In the genomic region with DNA sequence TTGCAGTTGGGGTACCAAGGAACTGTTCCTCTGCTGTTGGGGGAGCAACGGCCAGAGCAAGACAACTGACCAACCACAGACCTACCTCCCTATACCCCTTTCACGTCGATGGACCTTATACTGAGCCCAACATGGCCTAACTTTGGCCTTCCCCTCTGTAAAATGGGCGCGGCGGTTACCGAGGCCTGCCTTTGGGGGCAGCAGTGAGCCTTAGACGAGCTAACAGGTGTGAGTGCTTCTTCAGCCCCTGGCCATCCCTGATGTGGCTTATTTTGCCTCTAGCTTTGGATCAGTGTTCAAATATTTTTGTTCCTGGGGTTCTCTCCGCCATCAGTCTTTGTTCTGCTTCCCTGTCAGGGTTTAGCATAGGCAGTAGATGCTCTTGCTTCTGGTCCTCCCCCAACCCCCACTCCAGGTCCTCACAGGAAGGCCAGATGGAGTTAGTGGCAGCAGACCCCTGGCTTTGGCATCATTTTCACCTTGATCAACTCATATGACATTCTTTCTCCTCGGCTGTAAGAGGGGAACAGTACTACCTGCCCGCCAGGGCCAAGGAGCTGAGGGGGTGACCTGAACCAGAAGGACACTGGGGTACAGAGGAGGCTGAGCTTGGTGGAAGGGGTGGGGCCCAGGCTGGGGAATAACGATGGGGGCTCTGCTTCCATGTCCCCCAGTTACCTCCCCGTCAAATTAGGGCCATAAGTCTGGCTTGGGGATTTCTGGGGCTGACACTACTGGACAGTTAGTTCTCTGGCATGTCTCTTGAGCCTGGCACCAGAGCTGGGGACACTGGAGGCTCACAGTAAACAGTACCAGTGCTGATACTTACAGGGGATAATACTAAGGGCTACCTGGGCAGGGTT, we compare ENCODE assay signal across 11 mouse cellular contexts. TPM values are rescaled to one million over a fixed set of nuclear protein-coding genes. Genes with fewer than 3 reads are reported as not detected.
A peak's percentile ranks its signal among the peaks of the same experiment; 100 is the strongest.
DNase-seq lines count a peak whose midpoint lies in the region; ATAC-seq and TF ChIP-seq lines count a peak whose summit lies in the region.
"Had no signal": no experiment of that assay in that cellular context is flagged by ENCODE, and none has a peak within 500 bp of the region (broad histone marks: within the 10 kb centered on the region; RNA-seq: fewer than 3 reads in every experiment).

No protein-coding gene starts in this region.

- H3K27me3 ChIP-seq in lung, postnatal 0 days (replicated peaks; ENCODE audit: insufficient read depth, low read length): peaks cover 74% of the 10 kb centered on the region
- peaks cover 97% of the 10 kb centered on the region for H3K27me3 ChIP-seq in heart, embryonic 11.5 days (ENCODE audit: control insufficient read depth, insufficient read depth, low read length)
- H3K27me3 ChIP-seq in hindbrain, embryonic 11.5 days (ENCODE audit: control insufficient read depth, insufficient read depth, low read length): peaks cover 98% of the 10 kb centered on the region

- no peak overlapping the region for H3K4me2 ChIP-seq in lung, postnatal 0 days (replicated peaks; ENCODE audit: low read depth, low read length)
- no peak overlapping the region for H3K4me2 ChIP-seq in heart, embryonic 11.5 days
- no peak overlapping the region for H3K4me2 ChIP-seq in hindbrain, embryonic 11.5 days (replicated peaks; ENCODE audit: low read depth, low read length)

- TF ChIP-seq EP300 in lung, postnatal 0 days (IDR thresholded peaks at IDR 0.05): no peak

- ATAC-seq in cerebellum, adult (ENCODE audit: insufficient number of reproducible peaks, low FRiP score, low TSS enrichment): no peak
- ATAC-seq in lung, postnatal 0 days: no peak
- no peak for ATAC-seq in heart, embryonic 11.5 days (replicated peaks; ENCODE audit: insufficient number of reproducible peaks, low FRiP score, low TSS enrichment)
- no peak for ATAC-seq in hindbrain, embryonic 11.5 days (ENCODE audit: low FRiP score)
- ATAC-seq: activated CD4-positive, CD25-positive, alpha-beta regulatory T cell, adult 4 months had no signal

- no peaks in the 10 kb centered on the region for H3K36me3 ChIP-seq in lung, postnatal 0 days (ENCODE audit: insufficient read depth, low read length)
- no peaks in the 10 kb centered on the region for H3K36me3 ChIP-seq in heart, embryonic 11.5 days (ENCODE audit: control insufficient read depth, insufficient read depth, low read length)
- no peaks in the 10 kb centered on the region for H3K36me3 ChIP-seq in hindbrain, embryonic 11.5 days (ENCODE audit: control insufficient read depth, insufficient read depth, low read length)
- H3K36me3 ChIP-seq: hindbrain, embryonic 10.5 days had no signal

- no peak overlapping the region for H3K9ac ChIP-seq in lung, postnatal 0 days (replicated peaks; ENCODE audit: low read depth)
- no peak overlapping the region for H3K9ac ChIP-seq in heart, embryonic 11.5 days (ENCODE audit: low read depth, low read length)
- no peak overlapping the region for H3K9ac ChIP-seq in hindbrain, embryonic 11.5 days (ENCODE audit: low read depth, low read length)

- H3K27ac ChIP-seq in lung, postnatal 0 days (ENCODE audit: low read length): no peak overlapping the region
- H3K27ac ChIP-seq in heart, embryonic 11.5 days (ENCODE audit: low read depth, low read length): no peak overlapping the region
- no peak overlapping the region for H3K27ac ChIP-seq in hindbrain, embryonic 11.5 days (ENCODE audit: low read depth, low read length)
- H3K27ac ChIP-seq: hindbrain, embryonic 10.5 days had no signal

- TF ChIP-seq CTCF in lung, postnatal 0 days (IDR thresholded peaks at IDR 0.05): peak; percentile 49

- no peaks in the 10 kb centered on the region for H3K9me3 ChIP-seq in lung, postnatal 0 days (ENCODE audit: low read length)
- no peaks in the 10 kb centered on the region for H3K9me3 ChIP-seq in heart, embryonic 11.5 days (replicated peaks; ENCODE audit: control insufficient read depth, low read length)
- H3K9me3 ChIP-seq in hindbrain, embryonic 11.5 days (ENCODE audit: control insufficient read depth, low read length): no peaks in the 10 kb centered on the region
- H3K9me3 ChIP-seq: hindbrain, embryonic 10.5 days had no signal

- 18% methylated on average over 13 of the region's 13 CpGs for WGBS in lung, postnatal 0 days
- WGBS in heart, embryonic 11.5 days (ENCODE audit: insufficient replicate concordance): 22% methylated on average over 13 of the region's 13 CpGs
- WGBS in hindbrain, embryonic 11.5 days: 15% methylated on average over 13 of the region's 13 CpGs

- peak; percentile 70 for DNase-seq in cerebellum, adult 11-12 months
- DNase-seq in lung, postnatal 0 days (ENCODE audit: low spot score): no peak
- DNase-seq in lung, adult 18-20 months: no peak
- peak; percentile 62 for DNase-seq in cerebellum, adult 8-10 months
- DNase-seq in naive thymus-derived CD4-positive, alpha-beta T cell, adult 2 months (ENCODE audit: low read depth): peak; percentile 52
- DNase-seq in hindbrain, embryonic 11.5 days (ENCODE audit: low spot score): no peak

- H3K4me3 ChIP-seq in lung, postnatal 0 days (ENCODE audit: low read depth, low read length): no peak overlapping the region
- no peak overlapping the region for H3K4me3 ChIP-seq in heart, embryonic 11.5 days (ENCODE audit: low read depth, low read length)
- H3K4me3 ChIP-seq in hindbrain, embryonic 11.5 days (ENCODE audit: low read depth, low read length): no peak overlapping the region
- H3K4me3 ChIP-seq: hindbrain, embryonic 10.5 days had no signal

- H3K4me1 ChIP-seq in lung, postnatal 0 days (ENCODE audit: insufficient read depth, low read depth, low read length): peaks cover 6% of the 10 kb centered on the region; the same call in 1 of the 2 replicates
- H3K4me1 ChIP-seq in heart, embryonic 11.5 days (ENCODE audit: control insufficient read depth, insufficient read depth, low read length): peaks cover 13% of the 10 kb centered on the region
- H3K4me1 ChIP-seq in hindbrain, embryonic 11.5 days (replicated peaks; ENCODE audit: control insufficient read depth, insufficient read depth, low read length): peaks cover 12% of the 10 kb centered on the region; the same call in 1 of the 2 replicates

RNA-seq across cellular contexts. Expression of a gene that starts 7.0 kb away (rescaled TPM):
- polyA plus RNA-seq in lung, postnatal 0 days (2015; fragmentation: Nextera tagmentation; extraction: Ambion mirVana): not detected in 2 replicates
- 0.07 and 0.13 TPM in 2 replicates for polyA plus RNA-seq in heart, embryonic 11.5 days (2014; fragmentation: Nextera tagmentation; extraction: Ambion mirVana)
- polyA plus RNA-seq in hindbrain, embryonic 11.5 days (2014; fragmentation: Nextera tagmentation; extraction: Ambion mirVana): 0.27 and 0.36 TPM in 2 replicates
- polyA plus RNA-seq: activated CD4-positive, CD25-positive, alpha-beta regulatory T cell, adult 4 months; limb, embryonic 11.5 days had no signal

RNA-seq across cellular contexts. Expression of a gene that starts 11.7 kb away (rescaled TPM):
- 11.8 and 18.6 TPM in 2 replicates for polyA plus RNA-seq in lung, postnatal 0 days (2015; fragmentation: Nextera tagmentation; extraction: Ambion mirVana)
- polyA plus RNA-seq in heart, embryonic 11.5 days (2014; fragmentation: Nextera tagmentation; extraction: Ambion mirVana): 13.6 and 15.3 TPM in 2 replicates
- polyA plus RNA-seq in hindbrain, embryonic 11.5 days (2014; fragmentation: Nextera tagmentation; extraction: Ambion mirVana): 0.29 and 0.70 TPM in 2 replicates
- polyA plus RNA-seq: activated CD4-positive, CD25-positive, alpha-beta regulatory T cell, adult 4 months had no signal

RNA-seq across cellular contexts. Expression of a gene that starts 21.7 kb away (rescaled TPM):
- 69.9 and 73.1 TPM in 2 replicates for polyA plus RNA-seq in lung, postnatal 0 days (2015; fragmentation: Nextera tagmentation; extraction: Ambion mirVana)
- polyA plus RNA-seq in heart, embryonic 11.5 days (2014; fragmentation: Nextera tagmentation; extraction: Ambion mirVana): 39.6 and 40.6 TPM in 2 replicates
- polyA plus RNA-seq in hindbrain, embryonic 11.5 days (2014; fragmentation: Nextera tagmentation; extraction: Ambion mirVana): 40.1 and 43.2 TPM in 2 replicates

RNA-seq across cellular contexts. Expression of a gene that starts 47.1 kb away (rescaled TPM):
- polyA plus RNA-seq in lung, postnatal 0 days (2015; fragmentation: Nextera tagmentation; extraction: Ambion mirVana): 5.8 and 6.4 TPM in 2 replicates
- polyA plus RNA-seq in heart, embryonic 11.5 days (2014; fragmentation: Nextera tagmentation; extraction: Ambion mirVana): 149 and 151 TPM in 2 replicates
- 0.53 and 0.54 TPM in 2 replicates for polyA plus RNA-seq in hindbrain, embryonic 11.5 days (2014; fragmentation: Nextera tagmentation; extraction: Ambion mirVana)
- polyA plus RNA-seq: activated CD4-positive, CD25-positive, alpha-beta regulatory T cell, adult 4 months had no signal

RNA-seq across cellular contexts. Expression of a gene that starts 49.8 kb away (rescaled TPM):
- 0.12 TPM in 1 of 2 replicates, not detected in the other for polyA plus RNA-seq in lung, postnatal 0 days (2015; fragmentation: Nextera tagmentation; extraction: Ambion mirVana)
- polyA plus RNA-seq in heart, embryonic 11.5 days (2014; fragmentation: Nextera tagmentation; extraction: Ambion mirVana): 3.9 and 4.8 TPM in 2 replicates
- polyA plus RNA-seq in hindbrain, embryonic 11.5 days (2014; fragmentation: Nextera tagmentation; extraction: Ambion mirVana): 0.54 and 0.93 TPM in 2 replicates
- polyA plus RNA-seq: activated CD4-positive, CD25-positive, alpha-beta regulatory T cell, adult 4 months had no signal

Comparison
In these comparisons a context has a peak if more than half of its experiments do, and no peak if none do; other contexts are left out.
1. DNase-seq: peak in cerebellum, adult 11-12 months (single experiment), cerebellum, adult 8-10 months (single experiment) and naive thymus-derived CD4-positive, alpha-beta T cell, adult 2 months (single experiment); none in lung, postnatal 0 days (single experiment), lung, adult 18-20 months (0 of 2) and hindbrain, embryonic 11.5 days (single experiment).